In the genomic region with DNA sequence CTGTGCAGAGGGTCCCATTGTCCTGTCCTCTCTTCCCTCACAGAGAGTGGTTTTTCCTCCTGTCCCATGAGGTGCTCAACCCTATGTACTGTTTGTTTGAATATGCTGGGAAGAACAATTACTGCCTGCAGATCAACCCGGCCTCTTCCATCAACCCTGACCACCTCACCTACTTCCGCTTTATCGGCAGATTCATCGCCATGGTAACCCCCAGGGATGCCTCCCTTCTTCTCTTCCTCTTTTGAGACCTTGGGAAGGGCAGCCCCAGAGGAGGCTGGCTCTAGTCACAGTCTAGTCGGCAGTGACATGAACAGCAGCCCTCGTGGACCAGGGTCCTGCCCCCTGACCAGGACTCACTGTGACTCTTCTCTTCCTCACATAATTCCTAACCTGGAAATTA, we compare ENCODE assay signal across 16 mouse cellular contexts. TPM values are rescaled to one million over a fixed set of nuclear protein-coding genes. Genes with fewer than 3 reads are reported as not detected.
DNase-seq lines count a peak whose midpoint lies in the region; ATAC-seq and TF ChIP-seq lines count a peak whose summit lies in the region.
"Had no signal": no experiment of that assay in that cellular context is flagged by ENCODE, and none has a peak within 500 bp of the region (broad histone marks: within the 10 kb centered on the region; RNA-seq: fewer than 3 reads in every experiment).

No protein-coding gene starts in this region.

- DNase-seq in limb, embryonic 11.5 days (ENCODE audit: low spot score): no peak
- no peak for DNase-seq in limb, embryonic 10.5 days (ENCODE audit: low spot score)
- DNase-seq in CH12.LX (ENCODE audit: extremely low read depth): peak; percentile 88
- DNase-seq in embryonic facial prominence, embryonic 10.5 days (ENCODE audit: low spot score): no peak
- DNase-seq in thymus, postnatal 25 days: no peak
- no peak for DNase-seq in cerebellum, postnatal 10 days
- DNase-seq in gastrocnemius, adult 8-10 months (ENCODE audit: low spot score in 2 of 2): no peak
- DNase-seq: adrenal gland, adult 8-10 months; lung, embryonic 14.5 days; thymus, postnatal 4 days had no signal

- no peaks in the 10 kb centered on the region for H3K27me3 ChIP-seq in limb, embryonic 11.5 days (ENCODE audit: control insufficient read depth, insufficient read depth, low read length)
- no peaks in the 10 kb centered on the region for H3K27me3 ChIP-seq in limb, embryonic 10.5 days (ENCODE audit: low read depth, poor library complexity, severe bottlenecking)
- no peaks in the 10 kb centered on the region for H3K27me3 ChIP-seq in CH12.LX (replicated peaks)
- no peaks in the 10 kb centered on the region for H3K27me3 ChIP-seq in embryonic facial prominence, embryonic 10.5 days (replicated peaks; ENCODE audit: low read depth, poor library complexity, severe bottlenecking)
- H3K27me3 ChIP-seq in limb, embryonic 15.5 days: no peaks in the 10 kb centered on the region
- H3K27me3 ChIP-seq: hindbrain, embryonic 15.5 days; midbrain, embryonic 12.5 days; neural tube, embryonic 12.5 days; stomach, embryonic 15.5 days had no signal

- no peak overlapping the region; the same call in 1 of the 2 replicates for H3K4me2 ChIP-seq in limb, embryonic 11.5 days (ENCODE audit: low read depth, severe bottlenecking)
- H3K4me2 ChIP-seq in CH12.LX (ENCODE audit: insufficient read depth, low read depth, poor library complexity, severe bottlenecking): no peak overlapping the region
- H3K4me2 ChIP-seq in limb, embryonic 15.5 days: peak overlapping the region; percentile 23
- H3K4me2 ChIP-seq: hindbrain, embryonic 15.5 days; lung, embryonic 14.5 days; midbrain, embryonic 12.5 days; neural tube, embryonic 12.5 days; stomach, embryonic 15.5 days had no signal

- H3K9me3 ChIP-seq in limb, embryonic 11.5 days (ENCODE audit: control insufficient read depth, low read length): no peaks in the 10 kb centered on the region
- H3K9me3 ChIP-seq in limb, embryonic 10.5 days (replicated peaks): no peaks in the 10 kb centered on the region
- no peaks in the 10 kb centered on the region for H3K9me3 ChIP-seq in CH12.LX (replicated peaks; ENCODE audit: low read length)
- H3K9me3 ChIP-seq in embryonic facial prominence, embryonic 10.5 days: no peaks in the 10 kb centered on the region
- H3K9me3 ChIP-seq in limb, embryonic 15.5 days: no peaks in the 10 kb centered on the region
- H3K9me3 ChIP-seq: heart, embryonic 10.5 days; hindbrain, embryonic 15.5 days; midbrain, embryonic 12.5 days; neural tube, embryonic 12.5 days; stomach, embryonic 15.5 days had no signal

- no peak for ATAC-seq in limb, embryonic 11.5 days (ENCODE audit: insufficient number of reproducible peaks, low FRiP score, low TSS enrichment, low read depth)
- no peak for ATAC-seq in limb, embryonic 15.5 days (ENCODE audit: insufficient number of reproducible peaks, low FRiP score, low TSS enrichment, low read depth)

- no peak overlapping the region for H3K4me3 ChIP-seq in limb, embryonic 11.5 days (ENCODE audit: low read depth, low read length)
- H3K4me3 ChIP-seq in limb, embryonic 10.5 days: no peak overlapping the region
- H3K4me3 ChIP-seq in CH12.LX (replicated peaks in 1 of 3; ENCODE audit: low read depth in 2 of 3, low read length in 2 of 3, poor library complexity in 1 of 3): no peak overlapping the region
- H3K4me3 ChIP-seq in embryonic facial prominence, embryonic 10.5 days: no peak overlapping the region
- H3K4me3 ChIP-seq in limb, embryonic 15.5 days: peak overlapping the region; percentile 20
- H3K4me3 ChIP-seq: heart, embryonic 10.5 days; hindbrain, embryonic 15.5 days; midbrain, embryonic 12.5 days; neural tube, embryonic 12.5 days; stomach, embryonic 15.5 days had no signal

- no peaks in the 10 kb centered on the region for H3K79me2 ChIP-seq in CH12.LX (replicated peaks; ENCODE audit: control insufficient read depth, extremely low read depth, insufficient read depth, poor library complexity, severe bottlenecking)

- 83% methylated on average over 6 of the region's 6 CpGs for WGBS in limb, embryonic 11.5 days
- 90% methylated on average over 6 of the region's 6 CpGs for WGBS in limb, embryonic 10.5 days
- 66% methylated on average over 6 of the region's 6 CpGs for WGBS in embryonic facial prominence, embryonic 10.5 days
- whole genome bisulfite sequencing in limb, embryonic 15.5 days: 67% methylated on average over 6 of the region's 6 CpGs

- H3K36me3 ChIP-seq in limb, embryonic 11.5 days (ENCODE audit: control insufficient read depth, insufficient read depth, low read length): peaks cover 10% of the 10 kb centered on the region; the same call in 1 of the 2 replicates
- H3K36me3 ChIP-seq in limb, embryonic 10.5 days: peaks cover 96% of the 10 kb centered on the region
- peaks cover 19 to 84% of the 10 kb centered on the region in 2 experiments for H3K36me3 ChIP-seq in CH12.LX (replicated peaks in 1 of 2; ENCODE audit: control insufficient read depth in 1 of 2, insufficient read depth in 1 of 2, low read length in 1 of 2)
- H3K36me3 ChIP-seq in embryonic facial prominence, embryonic 10.5 days (replicated peaks): peaks cover 96% of the 10 kb centered on the region
- H3K36me3 ChIP-seq in limb, embryonic 15.5 days: peaks cover 80% of the 10 kb centered on the region
- H3K36me3 ChIP-seq: stomach, embryonic 15.5 days had no signal

- in situ Hi-C loops in CH12.LX (cut with MboI; ENCODE audit: low pct_ligation_motif_present, low pct_unique_long_range_greater_than_20kb, low sequenced_read_pairs): loop anchor here (25.0 kb wide), 1 partner anchor 440 kb away; no protein-coding TSS in a partner anchor

- peak overlapping the region; percentile 11; the same call in 1 of the 2 replicates for H3K27ac ChIP-seq in limb, embryonic 11.5 days (replicated peaks; ENCODE audit: low read depth, low read length)
- no peak overlapping the region for H3K27ac ChIP-seq in limb, embryonic 10.5 days
- no peak overlapping the region for H3K27ac ChIP-seq in CH12.LX (ENCODE audit: insufficient read depth, low read depth)
- H3K27ac ChIP-seq in embryonic facial prominence, embryonic 10.5 days (replicated peaks): 0 out of 2 replicates have a peak overlapping the region, but pooled peaks have one; percentile 19
- H3K27ac ChIP-seq in limb, embryonic 15.5 days: peak overlapping the region; percentile 94
- H3K27ac ChIP-seq: heart, embryonic 10.5 days; hindbrain, embryonic 15.5 days; midbrain, embryonic 12.5 days; neural tube, embryonic 12.5 days; stomach, embryonic 15.5 days had no signal

- TF ChIP-seq RAD21 in CH12.LX (IDR thresholded peaks at IDR 0.05; ENCODE audit: low read depth, low read length): no peak

- dilution Hi-C loops in CH12.LX (cut with MboI; ENCODE audit: extremely low pct_ligation_motif_present, extremely low pct_unique_long_range_greater_than_20kb, low sequenced_read_pairs): no loop called here

- no peak for TF ChIP-seq POLR2A in CH12.LX (IDR thresholded peaks at IDR 0.05; ENCODE audit: low read depth, low read length)

- TF ChIP-seq EP300 in CH12.LX (IDR thresholded peaks at IDR 0.05; ENCODE audit: low read length): no peak

- no peak overlapping the region for H3K9ac ChIP-seq in limb, embryonic 11.5 days (ENCODE audit: low read length)
- no peak overlapping the region for H3K9ac ChIP-seq in CH12.LX (ENCODE audit: insufficient read depth, low read depth)
- peak overlapping the region; percentile 15; the same call in 1 of the 2 replicates for H3K9ac ChIP-seq in limb, embryonic 15.5 days
- H3K9ac ChIP-seq: hindbrain, embryonic 15.5 days; lung, embryonic 14.5 days; midbrain, embryonic 12.5 days; neural tube, embryonic 12.5 days; stomach, embryonic 15.5 days had no signal

- no peaks in the 10 kb centered on the region for H3K4me1 ChIP-seq in limb, embryonic 11.5 days (ENCODE audit: control insufficient read depth, insufficient read depth, low read length)
- H3K4me1 ChIP-seq in limb, embryonic 10.5 days: peaks cover 13% of the 10 kb centered on the region
- peaks cover 5 to 41% of the 10 kb centered on the region in 2 experiments; a peak in 3 of 4 replicates for H3K4me1 ChIP-seq in CH12.LX (ENCODE audit: control insufficient read depth in 1 of 2, insufficient read depth in 2 of 2)
- peaks cover 19% of the 10 kb centered on the region for H3K4me1 ChIP-seq in embryonic facial prominence, embryonic 10.5 days
- 0 out of 2 replicates have a peak, but pooled peaks cover 15% of the 10 kb centered on the region for H3K4me1 ChIP-seq in limb, embryonic 15.5 days
- H3K4me1 ChIP-seq: stomach, embryonic 15.5 days had no signal

- no peak for TF ChIP-seq CTCF in CH12.LX (conservative IDR thresholded peaks at IDR 0.05 in 1 of 2, IDR thresholded peaks at IDR 0.05 in 1 of 2; ENCODE audit: low read depth in 2 of 2, low read length in 2 of 2)

TF ChIP-seq in CH12.LX, 34 proteins besides CTCF, POLR2A, EP300 and RAD21:
- TF ChIP-seq MEF2A (IDR thresholded peaks at IDR 0.05; ENCODE audit: borderline replicate concordance, low read depth, low read length) (no peak), ELF1 (IDR thresholded peaks at IDR 0.05; ENCODE audit: low read depth, low read length) (no peak), ZMIZ1 (IDR thresholded peaks at IDR 0.05; ENCODE audit: low read depth, low read length) (no peak), TCF12 (IDR thresholded peaks at IDR 0.05; ENCODE audit: low read depth, low read length) (no peak), PAX5 (IDR thresholded peaks at IDR 0.05; ENCODE audit: low read length) (no peak), CHD2 (IDR thresholded peaks at IDR 0.05; ENCODE audit: low read length) (no peak), NRF1 (IDR thresholded peaks at IDR 0.05; ENCODE audit: low read depth, low read length) (no peak), JUN (IDR thresholded peaks at IDR 0.05; ENCODE audit: insufficient read depth, low read depth, low read length) (no peak), MAZ (IDR thresholded peaks at IDR 0.05; ENCODE audit: low read depth, low read length) (no peak), ZC3H11A (IDR thresholded peaks at IDR 0.05; ENCODE audit: low read depth, low read length) (no peak), IRF4 (IDR thresholded peaks at IDR 0.05; ENCODE audit: low read depth, low read length) (no peak), POLR2AphosphoS2 (IDR thresholded peaks at IDR 0.05; ENCODE audit: low read depth, low read length) (no peak)
TF ChIP-seq in CH12.LX: peak in this region for 0.

RNA-seq across cellular contexts. Expression of a gene that starts 36.0 kb away (rescaled TPM):
- polyA plus RNA-seq in limb, embryonic 11.5 days (2014; fragmentation: Nextera tagmentation; extraction: Ambion mirVana): 409 and 415 TPM in 2 replicates
- polyA plus RNA-seq in limb, embryonic 10.5 days (2016; fragmentation: Nextera tagmentation; extraction: Ambion mirVana): 399 and 404 TPM in 2 replicates
- total RNA-seq in CH12.LX (2012; rRNA removed) (110 and 134 TPM in 2 replicates), CH12.LX (2014; rRNA removed) (56.7 and 59.7 TPM in 2 replicates)
- 345 and 353 TPM in 2 replicates for polyA plus RNA-seq in CH12.LX (2012; ENCODE audit: insufficient read length, low read depth)
- 372 TPM in 2 replicates for polyA plus RNA-seq in embryonic facial prominence, embryonic 10.5 days (2016; fragmentation: Nextera tagmentation; extraction: Ambion mirVana)
- 273 and 293 TPM in 2 replicates for polyA plus RNA-seq in limb, embryonic 15.5 days (2015; fragmentation: Nextera tagmentation; extraction: Ambion mirVana)
- total RNA-seq in gastrocnemius, adult 8-10 months (2022): 100 to 1,000 TPM; 151 to 170 (median 165) TPM

Comparison
In these comparisons a context has a peak if more than half of its experiments do, and no peak if none do; other contexts are left out.
1. H3K27ac ChIP-seq: peak in limb, embryonic 11.5 days (single experiment), embryonic facial prominence, embryonic 10.5 days (single experiment) and limb, embryonic 15.5 days (single experiment); none in limb, embryonic 10.5 days (single experiment) and CH12.LX (single experiment).